Mouse (Mus musculus) heart, postnatal 0 days (tissue): Measurements from ENCODE around the gene Tspear.

ENCODE experiments used
- CTCF ChIP-seq: IDR thresholded peaks from 2 replicates; pipeline ENCODE4 v1.5.1; 2016; ENCODE audit warnings: antibody characterized with exemption, control low read depth, low read depth
- EP300 ChIP-seq: IDR thresholded peaks from 2 replicates; pipeline ENCODE4 v1.6.1; 2016; ENCODE audit warnings: antibody characterized with exemption, low read depth

- TF ChIP-seq CTCF (no peak), EP300 (no peak)
These were observed 38.5 kb downstream of the Tspear start for GRCm38 (mm10) chr10:77724855-77725254.
